Mouse (Mus musculus): ENCODE results near the gene Olfr1085. TPM values are rescaled to one million over a fixed set of nuclear protein-coding genes. Genes with fewer than 3 reads are reported as not detected.

Olfr1085 gene
- polyA plus RNA-seq (2015; fragmentation: Illumina TruSeq; extraction: RNeasy Lipid Tissue Mini Kit (QIAGEN cat#74804); ENCODE audit: insufficient read depth, low read depth, low replicate concordance) = not detected

GRCm38 (mm10) chr2:86661919-86662318, at the start of gene Olfr1085:
Olfr1085 (minus strand) TSS chr2:86662019.

GRCm38 (mm10) chr2:86698295-86698694, 36.5 kb upstream of the Olfr1085 start, which contains the start of gene Olfr1087:
Olfr1087 (minus strand) TSS chr2:86698395.

GRCm38 (mm10) chr2:86679992-86680391, 18.2 kb upstream of the Olfr1085 start, which contains the start of gene Olfr1086:
Olfr1086 (minus strand) TSS chr2:86680092.

GRCm38 (mm10) chr2:86639625-86640024, 22.2 kb downstream of the Olfr1085 start, which contains the start of gene Olfr1084:
Olfr1084 (minus strand) TSS chr2:86639725.

Other genes starting within 250 kb of the Olfr1085 start
- not detected for gene Olfr1061, start 248.0 kb downstream of the Olfr1085 start, polyA plus RNA-seq (2015; fragmentation: Illumina TruSeq; extraction: RNeasy Lipid Tissue Mini Kit (QIAGEN cat#74804); ENCODE audit: insufficient read depth, low read depth, low replicate concordance)
- gene Olfr1062, start 235.3 kb downstream of the Olfr1085 start, polyA plus RNA-seq (2015; fragmentation: Illumina TruSeq; extraction: RNeasy Lipid Tissue Mini Kit (QIAGEN cat#74804); ENCODE audit: insufficient read depth, low read depth, low replicate concordance) = not detected
- not detected for gene Olfr1065, start 211.4 kb downstream of the Olfr1085 start, polyA plus RNA-seq (2015; fragmentation: Illumina TruSeq; extraction: RNeasy Lipid Tissue Mini Kit (QIAGEN cat#74804); ENCODE audit: insufficient read depth, low read depth, low replicate concordance)
- gene Olfr1066, start 205.8 kb downstream of the Olfr1085 start, polyA plus RNA-seq (2015; fragmentation: Illumina TruSeq; extraction: RNeasy Lipid Tissue Mini Kit (QIAGEN cat#74804); ENCODE audit: insufficient read depth, low read depth, low replicate concordance) = not detected
- not detected for gene Olfr228, start 174.6 kb downstream of the Olfr1085 start, polyA plus RNA-seq (2015; fragmentation: Illumina TruSeq; extraction: RNeasy Lipid Tissue Mini Kit (QIAGEN cat#74804); ENCODE audit: insufficient read depth, low read depth, low replicate concordance)
- gene Olfr1076, start 153.6 kb downstream of the Olfr1085 start, polyA plus RNA-seq (2015; fragmentation: Illumina TruSeq; extraction: RNeasy Lipid Tissue Mini Kit (QIAGEN cat#74804); ENCODE audit: insufficient read depth, low read depth, low replicate concordance) = not detected
- not detected for gene Olfr1079, start 119.5 kb downstream of the Olfr1085 start, polyA plus RNA-seq (2015; fragmentation: Illumina TruSeq; extraction: RNeasy Lipid Tissue Mini Kit (QIAGEN cat#74804); ENCODE audit: insufficient read depth, low read depth, low replicate concordance)
- gene Olfr1080, start 103.8 kb downstream of the Olfr1085 start, polyA plus RNA-seq (2015; fragmentation: Illumina TruSeq; extraction: RNeasy Lipid Tissue Mini Kit (QIAGEN cat#74804); ENCODE audit: insufficient read depth, low read depth, low replicate concordance) = not detected
- gene Olfr1082, start 63.1 kb downstream of the Olfr1085 start, polyA plus RNA-seq (2015; fragmentation: Illumina TruSeq; extraction: RNeasy Lipid Tissue Mini Kit (QIAGEN cat#74804); ENCODE audit: insufficient read depth, low read depth, low replicate concordance) = not detected
- not detected for gene Olfr1084, start 22.3 kb downstream of the Olfr1085 start, polyA plus RNA-seq (2015; fragmentation: Illumina TruSeq; extraction: RNeasy Lipid Tissue Mini Kit (QIAGEN cat#74804); ENCODE audit: insufficient read depth, low read depth, low replicate concordance)
- not detected for gene Olfr1086, start 18.1 kb upstream of the Olfr1085 start, polyA plus RNA-seq (2015; fragmentation: Illumina TruSeq; extraction: RNeasy Lipid Tissue Mini Kit (QIAGEN cat#74804); ENCODE audit: insufficient read depth, low read depth, low replicate concordance)
- not detected for gene Olfr1087, start 36.4 kb upstream of the Olfr1085 start, polyA plus RNA-seq (2015; fragmentation: Illumina TruSeq; extraction: RNeasy Lipid Tissue Mini Kit (QIAGEN cat#74804); ENCODE audit: insufficient read depth, low read depth, low replicate concordance)
- not detected for gene Olfr1089, start 71.7 kb upstream of the Olfr1085 start, polyA plus RNA-seq (2015; fragmentation: Illumina TruSeq; extraction: RNeasy Lipid Tissue Mini Kit (QIAGEN cat#74804); ENCODE audit: insufficient read depth, low read depth, low replicate concordance)
- not detected for gene Olfr1090, start 97.0 kb upstream of the Olfr1085 start, polyA plus RNA-seq (2015; fragmentation: Illumina TruSeq; extraction: RNeasy Lipid Tissue Mini Kit (QIAGEN cat#74804); ENCODE audit: insufficient read depth, low read depth, low replicate concordance)
- gene Olfr1093, start 120.5 kb upstream of the Olfr1085 start, polyA plus RNA-seq (2015; fragmentation: Illumina TruSeq; extraction: RNeasy Lipid Tissue Mini Kit (QIAGEN cat#74804); ENCODE audit: insufficient read depth, low read depth, low replicate concordance) = not detected
- not detected for gene Olfr141, start 148.0 kb upstream of the Olfr1085 start, polyA plus RNA-seq (2015; fragmentation: Illumina TruSeq; extraction: RNeasy Lipid Tissue Mini Kit (QIAGEN cat#74804); ENCODE audit: insufficient read depth, low read depth, low replicate concordance)
- not detected for gene Olfr1094, start 162.6 kb upstream of the Olfr1085 start, polyA plus RNA-seq (2015; fragmentation: Illumina TruSeq; extraction: RNeasy Lipid Tissue Mini Kit (QIAGEN cat#74804); ENCODE audit: insufficient read depth, low read depth, low replicate concordance)
- not detected for gene Olfr1095, start 189.7 kb upstream of the Olfr1085 start, polyA plus RNA-seq (2015; fragmentation: Illumina TruSeq; extraction: RNeasy Lipid Tissue Mini Kit (QIAGEN cat#74804); ENCODE audit: insufficient read depth, low read depth, low replicate concordance)
- gene Gm13723, start 212.8 kb upstream of the Olfr1085 start, polyA plus RNA-seq (2015; fragmentation: Illumina TruSeq; extraction: RNeasy Lipid Tissue Mini Kit (QIAGEN cat#74804); ENCODE audit: insufficient read depth, low read depth, low replicate concordance) = not detected
- gene Olfr1097, start 230.2 kb upstream of the Olfr1085 start, polyA plus RNA-seq (2015; fragmentation: Illumina TruSeq; extraction: RNeasy Lipid Tissue Mini Kit (QIAGEN cat#74804); ENCODE audit: insufficient read depth, low read depth, low replicate concordance) = not detected

All from pancreas, adult 10 weeks (tissue).